Mouse (Mus musculus) right cerebral cortex, postnatal 14 days (tissue): Measurements from ENCODE around the gene Ccdc82.

Experiments
- DNase-seq: peaks from one replicate; pipeline ENCODE4 v3.0.0; 2022

The Ccdc82 gene

DNA sequence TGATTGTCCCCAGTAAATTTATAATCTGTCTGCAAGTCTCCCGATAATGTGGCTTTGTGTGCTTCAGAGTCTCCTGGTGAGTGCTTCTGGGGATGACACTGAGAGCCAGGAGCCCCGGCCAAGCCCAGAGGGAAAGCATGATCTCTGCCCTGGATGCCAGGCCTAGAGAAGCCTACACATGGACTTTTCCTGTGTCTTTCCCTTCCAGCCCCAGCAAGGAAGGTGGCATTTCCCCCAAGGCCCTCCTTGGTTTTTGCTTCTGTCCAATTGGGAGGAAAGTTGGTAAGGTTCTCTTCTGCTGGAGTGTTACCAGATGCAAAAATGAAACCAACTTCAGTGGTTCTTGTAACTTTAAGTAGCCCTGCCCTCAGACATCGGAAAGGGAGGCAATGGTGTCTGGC is 53.3 kb downstream of the Ccdc82 start:
- no peak for DNase-seq

DNA sequence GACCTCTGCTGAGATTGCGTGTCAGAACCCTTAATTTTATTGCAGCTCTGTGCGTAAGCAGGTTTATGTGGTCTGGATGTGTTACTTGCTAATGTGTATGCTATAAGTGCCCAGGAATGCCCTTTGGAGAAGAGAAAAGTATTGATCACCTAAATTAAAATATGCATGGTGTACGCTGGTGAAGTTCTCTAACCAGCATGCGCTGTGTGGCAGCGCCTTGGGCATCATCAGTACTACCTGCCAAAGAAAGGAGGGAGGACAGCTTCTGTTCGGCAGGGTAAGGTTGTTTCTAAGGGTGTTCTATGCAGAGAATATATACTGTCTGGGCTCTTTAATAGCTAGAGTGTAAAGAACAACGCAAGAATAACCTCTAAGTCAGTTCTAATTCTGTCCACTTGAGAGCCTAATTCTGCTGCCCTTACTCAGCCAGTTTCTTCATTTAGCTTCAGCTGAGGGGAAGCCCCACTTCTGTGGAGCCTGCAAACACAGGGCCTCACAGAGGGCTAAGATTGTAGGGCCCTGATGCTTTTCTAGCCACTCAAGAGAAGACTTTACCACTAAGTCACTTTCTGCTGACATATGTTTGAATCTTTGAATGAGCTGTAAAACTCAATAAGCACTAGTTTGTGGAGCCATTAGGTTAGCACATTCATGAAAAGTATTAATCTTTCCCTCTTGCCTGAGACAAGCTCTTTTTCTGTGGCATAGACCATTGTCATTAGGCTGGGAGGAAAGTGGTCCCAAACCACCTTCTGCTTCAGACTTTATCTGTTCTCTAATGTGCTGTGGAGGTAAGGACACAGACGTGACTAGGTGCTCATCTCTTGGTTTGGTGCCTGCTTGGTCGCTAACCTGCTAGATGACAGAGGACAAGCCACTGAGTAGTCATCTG is 54.4 kb downstream of the Ccdc82 start:
- no peak for DNase-seq

DNA sequence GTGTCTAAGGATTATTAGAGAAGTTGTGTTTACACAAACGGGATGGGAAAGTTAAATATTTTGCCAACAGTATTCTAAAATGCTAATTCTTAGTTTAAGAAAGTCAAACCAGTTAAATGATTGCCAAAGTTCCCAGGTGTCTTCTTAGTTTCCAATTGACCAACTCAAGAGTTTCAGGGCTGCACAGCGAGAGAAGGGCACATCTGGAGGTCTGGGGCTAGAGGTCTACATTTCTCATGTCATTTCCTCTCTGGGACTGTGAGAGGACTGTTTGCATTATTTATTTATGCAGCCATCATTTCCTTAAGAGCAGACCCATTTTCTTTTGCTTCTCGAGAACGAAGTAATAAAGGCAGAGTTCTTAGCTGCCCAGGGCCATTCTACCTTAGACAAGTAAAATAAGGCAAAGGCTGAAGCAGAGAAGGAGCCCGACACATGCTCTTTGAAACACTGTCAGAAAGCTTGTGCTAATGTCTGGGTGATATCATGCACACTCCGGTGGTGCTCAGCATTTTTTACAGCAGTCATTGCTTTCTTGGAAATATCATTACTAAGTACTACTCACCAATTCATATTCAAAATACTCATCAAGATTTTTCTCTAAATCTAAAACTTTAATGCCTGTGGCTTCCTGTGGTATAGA is 55.5 kb downstream of the Ccdc82 start:
- DNase-seq: no peak

GRCm38 (mm10) chr9:13303099-13303771 is 56.5 kb downstream of the Ccdc82 start:
- DNase-seq: no peak

GRCm38 (mm10) chr9:13303976-13304375 is 57.2 kb downstream of the Ccdc82 start:
- DNase-seq: no peak

DNA sequence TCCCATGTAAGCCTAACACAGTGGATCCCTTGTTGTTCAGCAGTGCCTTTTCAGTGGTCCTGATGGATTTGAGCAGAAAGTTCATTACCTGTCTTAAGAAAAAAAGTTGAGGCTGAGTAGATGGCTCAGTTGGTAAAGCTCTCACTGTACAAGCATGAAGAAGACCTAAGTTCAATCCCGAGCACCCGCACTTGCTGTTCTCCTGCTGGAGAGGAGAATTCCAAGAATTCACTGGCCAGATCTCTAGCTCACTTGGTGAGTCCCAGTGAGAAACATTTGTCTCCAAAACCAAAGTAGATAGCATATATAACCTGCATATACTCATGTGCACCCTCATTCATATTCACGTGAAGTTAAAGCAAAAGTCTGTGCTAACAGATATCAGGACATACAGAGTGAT is 59.7 kb downstream of the Ccdc82 start:
- no peak for DNase-seq

- DNase-seq: no peak
Observed at GRCm38 (mm10) chr9:13307226-13307625, 60.5 kb downstream of the Ccdc82 start.

DNA sequence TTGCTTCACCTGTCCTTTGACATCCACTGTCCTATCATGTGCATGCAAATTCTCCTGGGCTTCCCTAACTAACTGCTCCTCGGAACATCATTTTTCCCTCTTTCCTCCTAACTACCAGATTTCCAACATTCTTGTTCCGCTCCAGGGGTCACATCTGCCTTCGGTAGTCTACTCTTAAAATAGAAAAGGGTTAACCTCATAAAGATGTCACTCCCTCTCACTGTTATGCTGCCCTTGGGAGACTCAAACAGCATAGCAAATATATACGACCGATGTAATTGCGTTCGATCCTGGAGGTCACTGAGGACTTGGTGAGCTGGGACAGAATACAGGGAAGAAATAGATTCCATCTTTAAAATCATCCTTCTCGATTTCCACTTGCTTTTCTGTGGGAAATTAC is 62.0 kb downstream of the Ccdc82 start:
- no peak for DNase-seq

DNA sequence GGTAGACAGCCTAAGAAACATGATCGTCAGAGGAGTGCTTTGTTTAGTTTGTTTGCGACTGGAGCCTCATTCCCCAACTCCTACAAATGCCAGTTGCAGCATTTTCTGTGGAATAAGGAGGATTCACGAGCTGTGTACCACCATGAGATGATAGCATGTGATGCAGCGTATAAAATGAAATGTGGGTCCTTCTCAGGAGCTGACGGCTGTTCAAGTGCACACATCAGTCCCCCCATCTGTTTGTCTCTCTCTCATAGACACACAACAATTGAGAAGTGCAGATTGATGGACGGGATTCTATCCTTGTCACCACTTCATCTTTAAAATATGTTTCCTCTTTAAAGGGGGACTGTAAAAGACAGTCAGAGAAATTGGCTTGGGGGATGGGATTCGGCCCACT is 63.1 kb downstream of the Ccdc82 start:
- no peak for DNase-seq

- no peak for DNase-seq
Observed at GRCm38 (mm10) chr9:13310236-13310635, 63.5 kb downstream of the Ccdc82 start.

DNA sequence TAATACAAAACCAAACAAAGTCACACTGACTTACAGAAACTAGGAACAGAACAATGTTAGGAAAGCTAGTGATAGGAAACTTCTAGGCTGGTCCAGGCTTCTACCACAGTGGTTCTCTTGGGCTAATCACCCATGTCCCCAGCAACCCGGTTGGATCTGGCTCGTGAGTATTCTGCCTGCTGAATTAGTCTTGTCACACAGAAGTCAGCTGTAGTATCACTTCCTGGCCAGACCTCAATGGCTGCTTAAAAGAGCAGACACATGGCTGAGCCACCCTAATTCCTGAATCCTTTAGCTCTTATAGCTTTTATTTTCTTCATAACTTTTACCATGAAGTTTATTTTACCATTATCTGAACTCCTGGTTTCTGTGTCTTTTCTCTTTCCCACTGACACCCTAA is 64.3 kb downstream of the Ccdc82 start:
- no peak for DNase-seq

DNA sequence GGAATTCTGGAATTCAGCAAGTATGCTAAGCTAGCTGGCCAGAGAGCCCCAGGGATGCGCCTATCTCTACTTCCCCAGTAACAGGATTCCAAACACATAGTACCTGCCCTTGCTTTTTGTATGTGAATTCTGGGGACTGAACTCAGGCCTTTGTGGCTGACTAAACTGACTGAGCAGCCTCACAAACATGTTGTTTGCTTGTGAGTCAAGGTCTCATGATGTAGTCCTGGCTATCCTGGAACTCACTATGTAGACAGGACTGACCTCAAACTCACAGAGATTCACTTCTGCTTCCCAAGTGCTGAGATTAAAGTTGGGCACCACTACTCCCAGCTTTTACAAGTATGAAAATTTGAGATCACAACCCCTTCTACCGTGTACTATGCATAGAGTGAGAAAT is 67.2 kb downstream of the Ccdc82 start:
- DNase-seq: no peak

DNA sequence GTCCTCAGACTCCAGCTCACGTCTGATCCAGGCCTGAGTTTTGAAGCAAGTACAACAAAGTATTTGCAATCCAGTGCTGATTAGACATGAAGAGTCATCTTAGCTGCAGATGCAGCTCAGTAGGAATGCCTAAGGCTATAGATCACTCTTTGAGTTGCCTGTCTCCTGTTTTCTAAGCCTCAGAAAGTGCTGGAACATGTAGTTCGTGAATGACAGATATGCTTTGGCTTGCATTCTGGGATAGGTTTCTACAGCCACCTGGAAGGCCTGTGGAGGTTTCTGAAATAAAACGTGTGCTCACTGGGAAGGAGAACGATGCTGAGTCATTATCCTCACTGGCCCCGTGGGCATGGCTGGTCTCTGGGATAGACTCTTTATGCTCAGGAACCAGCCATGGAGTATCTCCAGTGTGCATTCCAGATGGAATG is 67.8 kb downstream of the Ccdc82 start:
- DNase-seq: no peak

DNA sequence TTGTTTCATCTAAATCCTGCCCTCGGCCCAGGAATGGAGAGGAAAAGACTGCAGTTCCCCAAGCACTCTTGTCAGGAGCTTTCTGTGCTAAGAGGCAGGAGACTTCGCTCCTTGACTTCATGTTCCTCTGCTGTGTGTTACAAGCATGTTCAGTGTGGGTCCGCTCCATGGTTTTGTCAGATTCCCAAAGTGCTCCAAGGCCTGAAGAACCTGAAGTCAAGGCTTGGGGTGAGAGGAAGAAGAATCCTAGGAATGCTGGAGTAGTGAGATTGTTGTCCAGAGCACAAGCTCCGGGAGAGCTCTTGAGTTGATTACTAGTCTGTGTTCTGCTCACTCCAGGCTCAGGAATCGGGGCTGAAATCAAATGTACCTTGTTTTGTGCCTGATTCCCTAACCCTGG is 68.6 kb downstream of the Ccdc82 start:
- DNase-seq: no peak

DNA sequence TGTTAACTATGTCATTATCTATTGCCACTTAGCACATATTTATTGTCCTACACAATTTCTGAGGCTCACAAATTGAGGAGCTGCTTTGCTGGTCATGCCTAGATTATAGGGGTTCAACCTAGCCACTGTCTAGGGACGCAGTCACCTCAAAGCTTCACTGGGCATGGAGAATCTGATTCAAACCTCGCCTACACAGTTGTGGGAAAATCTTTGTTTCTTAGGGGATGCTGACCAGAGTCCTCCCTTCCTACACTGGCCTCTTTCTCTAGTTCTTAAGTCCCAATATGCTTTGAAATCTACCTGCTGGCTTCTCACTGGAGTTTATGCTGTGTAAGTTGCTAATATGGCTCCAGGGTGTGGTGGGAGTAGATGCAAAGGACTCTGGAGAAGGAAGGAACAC is 72.8 kb downstream of the Ccdc82 start:
- DNase-seq: no peak

- no peak for DNase-seq
Observed at GRCm38 (mm10) chr9:13320800-13321364, 74.1 kb downstream of the Ccdc82 start.

GRCm38 (mm10) chr9:13323074-13323473 is 76.3 kb downstream of the Ccdc82 start:
- DNase-seq: no peak

- DNase-seq: no peak
Observed at GRCm38 (mm10) chr9:13323612-13324011, 76.9 kb downstream of the Ccdc82 start.
